In the genomic region with DNA sequence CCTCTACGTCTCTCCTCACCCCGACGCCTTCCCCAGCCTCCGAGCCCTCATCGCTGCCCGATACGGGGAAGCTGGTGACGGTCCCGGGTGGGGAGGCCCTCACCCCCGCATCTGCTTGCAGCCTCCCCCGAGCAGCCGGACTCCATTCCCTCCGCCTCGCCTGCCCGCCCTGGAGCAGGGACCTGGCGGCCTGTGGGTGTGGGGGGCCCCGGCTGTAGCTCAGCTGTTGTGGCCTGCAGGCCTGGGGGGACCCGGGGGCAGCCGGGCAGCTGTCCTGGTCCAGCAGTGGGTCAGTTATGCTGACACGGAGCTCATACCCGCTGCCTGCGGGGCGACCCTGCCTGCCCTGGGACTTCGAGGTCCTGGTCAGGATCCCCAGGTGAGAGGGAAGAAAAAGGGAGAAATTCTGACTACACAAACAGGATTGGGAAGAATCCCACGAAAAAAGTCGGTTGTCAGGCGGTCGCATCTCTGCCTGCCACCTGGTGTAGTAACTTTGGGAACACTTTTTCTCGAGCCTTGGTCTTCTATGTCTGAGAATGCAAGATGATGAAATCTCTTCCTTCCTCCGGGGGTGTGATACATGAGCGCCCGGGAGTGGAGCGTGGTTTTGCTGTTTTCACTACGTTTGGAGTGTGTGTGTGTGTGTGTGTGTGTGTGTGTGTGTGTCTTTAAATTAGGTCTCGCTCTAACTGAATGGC, we compare ENCODE assay signal across 8 mouse cellular contexts. TPM values are rescaled to one million over a fixed set of nuclear protein-coding genes. Genes with fewer than 3 reads are reported as not detected.
A peak's percentile ranks its signal among the peaks of the same experiment; 100 is the strongest.
DNase-seq lines count a peak whose midpoint lies in the region; ATAC-seq lines count a peak whose summit lies in the region.

No protein-coding gene starts in this region.

- DNase-seq in adrenal gland, postnatal 25 days: peak; percentile 24
- DNase-seq in adrenal gland, adult (ENCODE audit: inconsistent age in 2 of 2, low spot score in 1 of 2): no peak
- peak; percentile 35 for DNase-seq in neural tube, embryonic 11.5 days (ENCODE audit: low spot score)
- no peak for DNase-seq in neural tube, embryonic 10.5 days (ENCODE audit: extremely low spot score, low spot score)
- peak; percentile 20 for DNase-seq in fibroblast of lung, adult 2 months (ENCODE audit: low read depth)
- DNase-seq in limb, embryonic 11.5 days (ENCODE audit: low spot score): peak; percentile 41
- DNase-seq in midbrain, embryonic 14.5 days: peak; percentile 29

- peaks cover 12% of the 10 kb centered on the region for H3K36me3 ChIP-seq in neural tube, embryonic 11.5 days (ENCODE audit: control insufficient read depth, insufficient read depth, low read length)
- H3K36me3 ChIP-seq in limb, embryonic 11.5 days (ENCODE audit: control insufficient read depth, insufficient read depth, low read length): peaks cover 28% of the 10 kb centered on the region
- peaks cover 23% of the 10 kb centered on the region for H3K36me3 ChIP-seq in midbrain, embryonic 14.5 days (ENCODE audit: control insufficient read depth, insufficient read depth, low read length)

- H3K9ac ChIP-seq in neural tube, embryonic 11.5 days (ENCODE audit: low read length): peak overlapping the region; percentile 77
- peak overlapping the region; percentile 91 for H3K9ac ChIP-seq in limb, embryonic 11.5 days (ENCODE audit: low read length)
- H3K9ac ChIP-seq in midbrain, embryonic 14.5 days (replicated peaks; ENCODE audit: low read length): peak overlapping the region; percentile 92

- peak overlapping the region; percentile 92 for H3K27ac ChIP-seq in neural tube, embryonic 11.5 days (ENCODE audit: low read depth, low read length)
- H3K27ac ChIP-seq in limb, embryonic 11.5 days (replicated peaks; ENCODE audit: low read depth, low read length): peak overlapping the region; percentile 94
- H3K27ac ChIP-seq in midbrain, embryonic 14.5 days (replicated peaks; ENCODE audit: low read depth, low read length): peak overlapping the region; percentile 96

- ATAC-seq in neural tube, embryonic 11.5 days (ENCODE audit: insufficient read depth, low FRiP score, low TSS enrichment): no peak; the same call in 1 of the 2 replicates
- ATAC-seq in limb, embryonic 11.5 days (ENCODE audit: insufficient number of reproducible peaks, low FRiP score, low TSS enrichment, low read depth): peak; percentile 1; the same call in 1 of the 2 replicates
- ATAC-seq in midbrain, embryonic 14.5 days (ENCODE audit: low FRiP score, low TSS enrichment): peak; percentile 53
- no peak for ATAC-seq in monocyte, adult 5-6 weeks (replicated peaks; ENCODE audit: insufficient number of reproducible peaks, low FRiP score, low TSS enrichment, poor library complexity, severe bottlenecking)

- H3K9me3 ChIP-seq in neural tube, embryonic 11.5 days (ENCODE audit: control insufficient read depth, low read length): no peaks in the 10 kb centered on the region
- no peaks in the 10 kb centered on the region for H3K9me3 ChIP-seq in limb, embryonic 11.5 days (ENCODE audit: control insufficient read depth, low read length)
- H3K9me3 ChIP-seq in midbrain, embryonic 14.5 days (ENCODE audit: control insufficient read depth, low read length): no peaks in the 10 kb centered on the region

- peaks cover 11% of the 10 kb centered on the region for H3K4me1 ChIP-seq in neural tube, embryonic 11.5 days (ENCODE audit: control insufficient read depth, insufficient read depth, low read length)
- H3K4me1 ChIP-seq in limb, embryonic 11.5 days (ENCODE audit: control insufficient read depth, insufficient read depth, low read length): peaks cover 16% of the 10 kb centered on the region
- H3K4me1 ChIP-seq in midbrain, embryonic 14.5 days (ENCODE audit: control insufficient read depth, insufficient read depth, low read length): peaks cover 11% of the 10 kb centered on the region

- peak overlapping the region; percentile 76 for H3K4me3 ChIP-seq in neural tube, embryonic 11.5 days (ENCODE audit: low read depth, low read length)
- peak overlapping the region; percentile 70 for H3K4me3 ChIP-seq in limb, embryonic 11.5 days (ENCODE audit: low read depth, low read length)
- peak overlapping the region; percentile 86 for H3K4me3 ChIP-seq in midbrain, embryonic 14.5 days (replicated peaks; ENCODE audit: low read depth, low read length)

- WGBS in neural tube, embryonic 11.5 days: under 1% methylated on average over 35 of the region's 35 CpGs
- under 1% methylated on average over 34 of the region's 35 CpGs for WGBS in limb, embryonic 11.5 days
- WGBS in midbrain, embryonic 14.5 days: under 1% methylated on average over 35 of the region's 35 CpGs

- peak overlapping the region; percentile 96 for H3K4me2 ChIP-seq in neural tube, embryonic 11.5 days (ENCODE audit: low read depth)
- peak overlapping the region; percentile 82 for H3K4me2 ChIP-seq in limb, embryonic 11.5 days (ENCODE audit: low read depth, severe bottlenecking)
- peak overlapping the region; percentile 100 for H3K4me2 ChIP-seq in midbrain, embryonic 14.5 days (ENCODE audit: low read length)

- H3K27me3 ChIP-seq in neural tube, embryonic 11.5 days (ENCODE audit: control insufficient read depth, insufficient read depth, low read length): no peaks in the 10 kb centered on the region
- no peaks in the 10 kb centered on the region for H3K27me3 ChIP-seq in limb, embryonic 11.5 days (ENCODE audit: control insufficient read depth, insufficient read depth, low read length)
- H3K27me3 ChIP-seq in midbrain, embryonic 14.5 days (ENCODE audit: control insufficient read depth, insufficient read depth, low read length): no peaks in the 10 kb centered on the region

RNA-seq across cellular contexts. Expression of a gene that starts 0.8 kb away (rescaled TPM):
- 62.4 and 64.8 TPM in 2 replicates for total RNA-seq in adrenal gland, postnatal 25 days (2021)
- polyA plus RNA-seq in neural tube, embryonic 11.5 days (2014; fragmentation: Nextera tagmentation; extraction: Ambion mirVana): 109 and 114 TPM in 2 replicates
- polyA plus RNA-seq in limb, embryonic 11.5 days (2014; fragmentation: Nextera tagmentation; extraction: Ambion mirVana): 124 and 140 TPM in 2 replicates
- polyA plus RNA-seq in midbrain, embryonic 14.5 days (2014; fragmentation: Nextera tagmentation; extraction: Ambion mirVana): 43.4 and 51.1 TPM in 2 replicates
- total RNA-seq in monocyte, adult 5-6 weeks (2017): 89.9 to 126 TPM (median 116 TPM) in 3 replicates

RNA-seq across cellular contexts. Expression of a gene that starts 14.8 kb away (rescaled TPM):
- total RNA-seq in adrenal gland, postnatal 25 days (2021): 0.57 and 0.97 TPM in 2 replicates
- 0.08 TPM in 1 of 2 replicates, not detected in the other for polyA plus RNA-seq in neural tube, embryonic 11.5 days (2014; fragmentation: Nextera tagmentation; extraction: Ambion mirVana)
- polyA plus RNA-seq in limb, embryonic 11.5 days (2014; fragmentation: Nextera tagmentation; extraction: Ambion mirVana): 0.07 and 0.16 TPM in 2 replicates
- polyA plus RNA-seq in midbrain, embryonic 14.5 days (2014; fragmentation: Nextera tagmentation; extraction: Ambion mirVana): 0.12 and 0.16 TPM in 2 replicates
- not detected in 3 replicates for total RNA-seq in monocyte, adult 5-6 weeks (2017)

RNA-seq across cellular contexts. Expression of a gene that starts 19.9 kb away (rescaled TPM):
- total RNA-seq in adrenal gland, postnatal 25 days (2021): 39.6 and 51.2 TPM in 2 replicates
- 209 and 211 TPM in 2 replicates for polyA plus RNA-seq in neural tube, embryonic 11.5 days (2014; fragmentation: Nextera tagmentation; extraction: Ambion mirVana)
- polyA plus RNA-seq in limb, embryonic 11.5 days (2014; fragmentation: Nextera tagmentation; extraction: Ambion mirVana): 266 and 271 TPM in 2 replicates
- polyA plus RNA-seq in midbrain, embryonic 14.5 days (2014; fragmentation: Nextera tagmentation; extraction: Ambion mirVana): 103 and 110 TPM in 2 replicates
- total RNA-seq in monocyte, adult 5-6 weeks (2017): 9.3 to 13.9 TPM (median 10.6 TPM) in 3 replicates

RNA-seq across cellular contexts. Expression of a gene that starts 26.2 kb away (rescaled TPM):
- 0.61 TPM in 1 of 2 replicates, not detected in the other for total RNA-seq in adrenal gland, postnatal 25 days (2021)
- polyA plus RNA-seq in neural tube, embryonic 11.5 days (2014; fragmentation: Nextera tagmentation; extraction: Ambion mirVana): 3.9 and 5.2 TPM in 2 replicates
- 1.4 TPM in 2 replicates for polyA plus RNA-seq in limb, embryonic 11.5 days (2014; fragmentation: Nextera tagmentation; extraction: Ambion mirVana)
- polyA plus RNA-seq in midbrain, embryonic 14.5 days (2014; fragmentation: Nextera tagmentation; extraction: Ambion mirVana): 2.0 and 2.2 TPM in 2 replicates
- 1.2 TPM in 1 of 3 replicates, not detected in the others for total RNA-seq in monocyte, adult 5-6 weeks (2017)

RNA-seq across cellular contexts. Expression of a gene that starts 29.1 kb away (rescaled TPM):
- 0.27 TPM in 1 of 2 replicates, not detected in the other for total RNA-seq in adrenal gland, postnatal 25 days (2021)
- polyA plus RNA-seq in neural tube, embryonic 11.5 days (2014; fragmentation: Nextera tagmentation; extraction: Ambion mirVana): 1.8 and 2.0 TPM in 2 replicates
- 1.5 and 1.6 TPM in 2 replicates for polyA plus RNA-seq in limb, embryonic 11.5 days (2014; fragmentation: Nextera tagmentation; extraction: Ambion mirVana)
- 1.6 and 2.3 TPM in 2 replicates for polyA plus RNA-seq in midbrain, embryonic 14.5 days (2014; fragmentation: Nextera tagmentation; extraction: Ambion mirVana)
- 1.1 to 1.7 TPM in 2 of 3 replicates, not detected in the other for total RNA-seq in monocyte, adult 5-6 weeks (2017)

Comparison
In these comparisons a context has a peak if more than half of its experiments do, and no peak if none do; other contexts are left out.
1. DNase-seq: peak in adrenal gland, postnatal 25 days (single experiment), neural tube, embryonic 11.5 days (single experiment), fibroblast of lung, adult 2 months (single experiment), limb, embryonic 11.5 days (single experiment) and midbrain, embryonic 14.5 days (single experiment); none in adrenal gland, adult (0 of 2) and neural tube, embryonic 10.5 days (single experiment).
2. ATAC-seq: peak in limb, embryonic 11.5 days (single experiment) and midbrain, embryonic 14.5 days (single experiment); none in neural tube, embryonic 11.5 days (single experiment) and monocyte, adult 5-6 weeks (single experiment).
3. Peak in every context shown above with its lines, with median percentiles within 50 percentile points of each other: H3K27ac ChIP-seq, H3K4me2 ChIP-seq, H3K4me3 ChIP-seq and H3K9ac ChIP-seq.